Mouse (Mus musculus): ENCODE data around the gene Tssk4. TPM values are rescaled to one million over a fixed set of nuclear protein-coding genes. Genes with fewer than 3 reads are reported as not detected.
A peak's percentile ranks its signal among the peaks of the same experiment; 100 is the strongest.

Tssk4 gene
- polyA plus RNA-seq, 1 experiment from 2014 or later = 0.72 TPM

DNA sequence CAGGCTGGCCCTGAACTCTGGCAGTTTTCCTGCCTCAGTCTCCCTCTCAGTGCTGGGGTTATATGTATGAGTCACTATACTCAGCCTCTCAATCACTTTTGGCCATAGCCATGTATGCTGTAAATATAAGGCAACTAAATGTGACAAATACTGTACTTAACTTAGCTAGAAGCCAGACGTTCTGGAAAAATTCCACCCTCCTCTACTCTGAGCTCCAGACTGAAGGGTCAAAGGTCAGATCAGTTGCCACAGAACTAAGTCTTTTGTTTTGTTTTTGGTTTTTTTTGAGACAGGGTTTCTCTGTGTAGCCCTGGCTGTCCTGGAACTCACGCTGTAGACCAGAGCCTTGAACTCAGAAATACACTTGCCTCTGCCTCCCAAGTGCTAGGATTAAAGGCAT lies 34.1 kb upstream of the Tssk4 start:
- WGBS = 48% methylated on average over 2 of the region's 2 CpGs
- ATAC-seq (ENCODE audit: low FRiP score, low TSS enrichment) = no peak

DNA sequence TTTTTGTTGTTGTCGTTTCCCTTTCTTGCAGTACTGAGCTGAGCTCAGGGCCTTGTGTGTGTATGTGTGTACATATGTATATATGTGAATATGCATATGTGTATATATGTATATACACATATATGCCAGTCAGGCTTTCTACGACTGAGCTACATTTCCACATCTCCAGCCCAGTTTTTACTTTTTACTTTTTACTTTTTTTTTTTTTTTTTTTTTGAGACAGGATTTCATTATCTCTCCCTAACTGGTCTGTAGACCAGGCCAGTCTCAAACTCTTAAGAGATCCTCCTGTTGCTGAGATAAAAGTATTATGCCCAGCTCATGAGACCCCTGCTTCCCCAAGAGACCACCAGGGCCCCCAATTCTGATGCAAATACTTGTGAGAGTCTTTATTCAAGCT lies 33.1 kb upstream of the Tssk4 start:
- Histone ChIP-seq H3K4me2 (replicated peaks; ENCODE audit: low read depth, low read length) (no peak overlapping the region), H3K27me3 (ENCODE audit: control insufficient read depth, insufficient read depth, low read length) (no peaks in the 10 kb centered on the region), H3K4me3 (ENCODE audit: low read length) (no peak overlapping the region), H3K9me3 (ENCODE audit: control insufficient read depth, low read length) (no peaks in the 10 kb centered on the region), H3K27ac (ENCODE audit: low read depth, low read length) (no peak overlapping the region), H3K4me1 (ENCODE audit: control insufficient read depth, insufficient read depth, low read length) (no peaks in the 10 kb centered on the region), H3K36me3 (ENCODE audit: control insufficient read depth, insufficient read depth, low read length) (no peaks in the 10 kb centered on the region), H3K9ac (ENCODE audit: low read depth, low read length) (no peak overlapping the region)
- no peak for ATAC-seq (ENCODE audit: low FRiP score, low TSS enrichment)
- 80% methylated on average over 2 of the region's 2 CpGs for WGBS

More for the DNA sequence above, 34.1 kb upstream of the Tssk4 start:
- Histone ChIP-seq H3K4me2 (replicated peaks; ENCODE audit: low read depth, low read length) (no peak overlapping the region), H3K4me1 (ENCODE audit: control insufficient read depth, insufficient read depth, low read length) (no peaks in the 10 kb centered on the region), H3K9ac (ENCODE audit: low read depth, low read length) (no peak overlapping the region), H3K9me3 (ENCODE audit: control insufficient read depth, low read length) (no peaks in the 10 kb centered on the region), H3K4me3 (ENCODE audit: low read length) (no peak overlapping the region), H3K27me3 (ENCODE audit: control insufficient read depth, insufficient read depth, low read length) (no peaks in the 10 kb centered on the region), H3K36me3 (ENCODE audit: control insufficient read depth, insufficient read depth, low read length) (no peaks in the 10 kb centered on the region; the same call in 1 of the 2 replicates), H3K27ac (ENCODE audit: low read depth, low read length) (no peak overlapping the region)

DNA sequence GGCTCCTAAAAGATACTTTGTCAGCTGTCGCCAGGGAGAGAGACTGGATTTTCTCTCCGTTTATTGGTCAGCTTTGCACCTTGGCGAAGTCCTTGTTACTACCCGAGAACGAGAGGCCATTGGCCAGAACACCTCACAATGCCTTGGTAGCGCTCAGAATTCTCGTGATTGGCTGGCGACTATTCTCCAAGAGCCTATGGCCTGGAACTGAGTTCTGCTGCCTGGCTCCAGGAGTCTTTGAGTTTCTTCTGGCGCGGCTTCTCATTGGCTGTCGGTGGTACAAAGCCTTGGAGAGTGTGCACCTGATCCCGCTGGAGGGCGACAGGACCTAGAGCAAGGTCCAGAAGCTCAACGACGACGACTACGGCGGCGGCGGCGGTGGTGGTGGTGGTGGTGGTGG lies 32.2 kb upstream of the Tssk4 start, which contains the start of gene Rec8:
TSS of gene Rec8 (plus strand) at position 216 of the 400 bp plus-strand sequence.
- Histone ChIP-seq H3K36me3 (ENCODE audit: control insufficient read depth, insufficient read depth, low read length) (no peaks in the 10 kb centered on the region), H3K27ac (ENCODE audit: low read depth, low read length) (no peak within 1 kb of the TSS), H3K27me3 (ENCODE audit: control insufficient read depth, insufficient read depth, low read length) (no peaks in the 10 kb centered on the region), H3K9ac (ENCODE audit: low read depth, low read length) (peak within 1 kb of the TSS; percentile 44; the same call in 1 of the 2 replicates), H3K4me3 (ENCODE audit: low read length) (peak within 1 kb of the TSS; percentile 37), H3K4me1 (ENCODE audit: control insufficient read depth, insufficient read depth, low read length) (no peaks in the 10 kb centered on the region), H3K9me3 (ENCODE audit: control insufficient read depth, low read length) (no peaks in the 10 kb centered on the region), H3K4me2 (replicated peaks; ENCODE audit: low read depth, low read length) (peak within 1 kb of the TSS; percentile 48)
- ATAC-seq (ENCODE audit: low FRiP score, low TSS enrichment) = peak; percentile 88
- WGBS = 18% methylated on average over 21 of the region's 21 CpGs

DNA sequence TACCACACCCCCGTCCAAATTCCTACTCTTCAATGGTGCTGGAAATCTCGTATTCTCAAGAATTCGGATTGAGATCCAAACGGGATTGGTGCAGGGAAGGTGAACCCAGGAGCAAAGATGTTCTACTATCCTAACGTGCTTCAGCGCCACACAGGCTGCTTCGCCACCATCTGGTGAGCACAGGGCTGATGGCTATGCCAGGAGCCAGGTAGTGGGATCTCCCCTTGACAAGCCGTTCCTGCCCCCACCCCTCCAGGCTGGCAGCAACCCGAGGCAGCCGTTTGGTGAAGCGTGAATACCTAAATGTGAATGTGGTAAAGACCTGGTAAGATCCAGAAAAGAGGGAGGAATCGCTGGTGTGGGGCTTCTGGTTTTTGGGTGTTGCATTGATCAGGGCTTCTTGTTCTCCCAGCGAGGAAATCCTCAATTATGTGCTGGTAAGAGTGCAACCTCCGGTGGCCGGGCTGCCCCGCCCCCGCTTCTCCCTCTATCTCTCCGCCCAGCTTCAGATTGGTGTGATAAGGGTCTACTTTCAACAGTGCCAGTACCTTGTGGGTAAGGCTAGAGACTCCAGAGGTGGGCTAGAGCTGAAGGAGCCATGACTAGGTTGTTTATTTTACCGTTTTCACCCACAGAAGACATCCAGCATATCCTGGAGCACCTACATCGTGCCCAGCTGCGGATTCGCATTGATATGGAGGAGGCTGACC lies 31.3 kb upstream of the Tssk4 start:
- Histone ChIP-seq H3K27me3 (ENCODE audit: control insufficient read depth, insufficient read depth, low read length) (no peaks in the 10 kb centered on the region), H3K9me3 (ENCODE audit: control insufficient read depth, low read length) (no peaks in the 10 kb centered on the region), H3K36me3 (ENCODE audit: control insufficient read depth, insufficient read depth, low read length) (no peaks in the 10 kb centered on the region), H3K27ac (ENCODE audit: low read depth, low read length) (no peak overlapping the region), H3K4me1 (ENCODE audit: control insufficient read depth, insufficient read depth, low read length) (no peaks in the 10 kb centered on the region), H3K4me2 (replicated peaks; ENCODE audit: low read depth, low read length) (peak overlapping the region; percentile 48), H3K4me3 (ENCODE audit: low read length) (peak overlapping the region; percentile 37), H3K9ac (ENCODE audit: low read depth, low read length) (peak overlapping the region; percentile 44; the same call in 1 of the 2 replicates)
- WGBS = 48% methylated on average over 22 of the region's 22 CpGs
- ATAC-seq (ENCODE audit: low FRiP score, low TSS enrichment) = 0 out of 2 replicates have a peak, but pooled peaks have one; percentile 20

DNA sequence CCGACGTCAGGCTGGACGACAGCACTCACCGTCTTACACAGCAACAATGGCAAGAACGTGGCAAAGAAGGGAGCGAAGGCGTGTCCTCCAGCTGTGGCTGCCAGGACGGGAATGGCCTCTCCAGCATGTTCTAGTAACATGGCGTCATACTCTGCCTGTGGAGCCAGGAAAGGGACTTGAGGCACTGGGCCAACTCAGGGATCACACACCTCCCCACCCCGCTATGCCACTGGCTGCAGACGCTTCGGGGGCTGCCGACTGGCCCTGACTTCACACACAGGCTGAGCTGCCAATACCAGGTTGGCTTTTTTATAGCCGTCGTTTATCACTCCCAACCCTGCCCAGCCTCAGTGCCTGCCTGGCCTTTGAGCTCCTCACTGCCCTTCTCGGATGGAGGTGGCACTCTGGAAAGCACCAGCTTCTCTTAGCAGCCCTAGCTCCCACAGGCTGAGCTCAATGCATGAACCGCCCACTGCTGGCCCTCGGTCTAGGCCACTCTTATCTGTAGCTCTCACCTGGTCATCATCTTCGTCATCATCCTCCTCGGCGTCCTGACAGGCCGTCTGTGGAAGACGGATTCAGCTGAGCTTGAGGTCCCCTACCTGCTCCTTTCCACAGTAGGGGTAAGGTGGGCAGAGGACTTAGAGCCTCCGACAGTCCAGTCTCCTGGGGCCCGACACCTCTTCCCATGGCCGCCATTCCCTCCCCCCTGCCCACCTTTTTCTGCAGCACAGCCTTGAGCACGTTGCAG lies 21.7 kb upstream of the Tssk4 start:
- no peaks in the 10 kb centered on the region for H3K9me3 ChIP-seq (ENCODE audit: control insufficient read depth, low read length)
- WGBS = 77% methylated on average over 27 of the region's 27 CpGs
- H3K9ac ChIP-seq (ENCODE audit: low read depth, low read length) = no peak overlapping the region
- H3K36me3 ChIP-seq (ENCODE audit: control insufficient read depth, insufficient read depth, low read length) = peaks cover 95% of the 10 kb centered on the region
- H3K4me1 ChIP-seq (ENCODE audit: control insufficient read depth, insufficient read depth, low read length) = no peaks in the 10 kb centered on the region
- H3K4me3 ChIP-seq (ENCODE audit: low read length) = no peak overlapping the region
- no peak overlapping the region for H3K4me2 ChIP-seq (replicated peaks; ENCODE audit: low read depth, low read length)
- H3K27ac ChIP-seq (ENCODE audit: low read depth, low read length) = no peak overlapping the region
- no peaks in the 10 kb centered on the region for H3K27me3 ChIP-seq (ENCODE audit: control insufficient read depth, insufficient read depth, low read length)
- no peak for ATAC-seq (ENCODE audit: low FRiP score, low TSS enrichment)

DNA sequence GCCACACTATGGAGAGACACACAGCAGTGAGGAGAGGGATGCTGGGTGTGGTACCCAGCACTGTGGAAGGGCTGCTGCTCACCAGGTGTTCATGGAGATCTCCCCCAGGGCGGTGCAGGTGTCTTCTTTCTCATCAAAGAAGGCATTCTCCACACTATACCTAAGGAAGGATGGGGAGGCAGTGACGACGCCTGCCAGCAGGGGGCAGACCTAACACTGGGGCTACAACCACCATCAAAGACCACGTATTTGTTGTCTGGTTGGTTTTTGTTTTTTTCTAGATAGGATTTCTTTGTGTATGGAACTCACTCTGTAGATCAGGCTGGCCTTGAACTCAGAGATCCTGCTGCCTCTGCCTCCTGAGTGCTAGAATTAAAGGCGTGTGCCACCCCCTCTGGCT lies 20.7 kb upstream of the Tssk4 start:
- H3K36me3 ChIP-seq (ENCODE audit: control insufficient read depth, insufficient read depth, low read length) = peaks cover 99% of the 10 kb centered on the region
- WGBS = 66% methylated on average over 5 of the region's 5 CpGs
- no peak overlapping the region for H3K27ac ChIP-seq (ENCODE audit: low read depth, low read length)

DNA sequence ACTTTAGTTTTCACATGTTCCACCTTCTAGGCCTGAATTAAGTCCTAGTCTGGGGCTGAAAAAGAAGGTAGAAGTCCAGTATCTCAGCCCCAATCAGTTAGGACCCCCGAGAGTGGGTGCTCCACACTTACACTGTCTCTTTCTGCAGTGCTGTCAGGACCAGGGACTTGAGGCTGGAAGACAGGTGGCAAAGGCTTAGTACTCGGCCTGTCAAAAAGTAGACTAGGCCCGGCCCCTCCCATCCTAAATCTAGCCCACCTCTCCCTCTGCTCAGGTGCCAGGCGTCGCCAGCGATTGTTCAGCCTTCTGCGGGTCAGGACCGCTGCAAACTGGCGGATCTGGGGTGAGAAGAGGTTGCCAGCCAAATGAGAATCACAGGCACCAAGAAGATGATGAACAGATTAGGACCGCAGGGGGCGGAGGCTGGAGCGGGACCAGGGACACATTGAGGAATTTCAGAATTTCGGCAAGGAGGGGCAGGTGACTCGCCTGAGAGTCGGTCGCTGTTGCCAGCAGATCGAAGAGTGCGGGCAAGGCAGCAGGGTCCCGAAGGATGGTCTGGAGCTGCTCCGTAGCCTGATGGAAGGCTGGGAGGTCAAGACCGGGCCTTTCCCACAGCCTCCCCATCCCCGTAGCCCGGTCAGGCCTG lies 15.0 kb upstream of the Tssk4 start:
- H3K27ac ChIP-seq (ENCODE audit: low read depth, low read length) = peak overlapping the region; percentile 69; the same call in 1 of the 2 replicates
- no peaks in the 10 kb centered on the region for H3K9me3 ChIP-seq (ENCODE audit: control insufficient read depth, low read length)
- WGBS = 3% methylated on average over 22 of the region's 23 CpGs
- H3K27me3 ChIP-seq (ENCODE audit: control insufficient read depth, insufficient read depth, low read length) = no peaks in the 10 kb centered on the region
- peak overlapping the region; percentile 80 for H3K4me3 ChIP-seq (ENCODE audit: low read length)
- H3K4me1 ChIP-seq (ENCODE audit: control insufficient read depth, insufficient read depth, low read length) = peaks cover 12% of the 10 kb centered on the region
- peaks cover 82% of the 10 kb centered on the region for H3K36me3 ChIP-seq (ENCODE audit: control insufficient read depth, insufficient read depth, low read length)
- peak overlapping the region; percentile 75 for H3K9ac ChIP-seq (ENCODE audit: low read depth, low read length)
- H3K4me2 ChIP-seq (replicated peaks; ENCODE audit: low read depth, low read length) = peak overlapping the region; percentile 93
- ATAC-seq (ENCODE audit: low FRiP score, low TSS enrichment) = peak; percentile 74

More for the DNA sequence above, 20.7 kb upstream of the Tssk4 start:
- Histone ChIP-seq H3K9ac (ENCODE audit: low read depth, low read length) (no peak overlapping the region), H3K4me2 (replicated peaks; ENCODE audit: low read depth, low read length) (no peak overlapping the region), H3K4me1 (ENCODE audit: control insufficient read depth, insufficient read depth, low read length) (no peaks in the 10 kb centered on the region; the same call in 1 of the 2 replicates), H3K4me3 (ENCODE audit: low read length) (no peak overlapping the region), H3K27me3 (ENCODE audit: control insufficient read depth, insufficient read depth, low read length) (no peaks in the 10 kb centered on the region), H3K9me3 (ENCODE audit: control insufficient read depth, low read length) (no peaks in the 10 kb centered on the region)
- no peak for ATAC-seq (ENCODE audit: low FRiP score, low TSS enrichment)

DNA sequence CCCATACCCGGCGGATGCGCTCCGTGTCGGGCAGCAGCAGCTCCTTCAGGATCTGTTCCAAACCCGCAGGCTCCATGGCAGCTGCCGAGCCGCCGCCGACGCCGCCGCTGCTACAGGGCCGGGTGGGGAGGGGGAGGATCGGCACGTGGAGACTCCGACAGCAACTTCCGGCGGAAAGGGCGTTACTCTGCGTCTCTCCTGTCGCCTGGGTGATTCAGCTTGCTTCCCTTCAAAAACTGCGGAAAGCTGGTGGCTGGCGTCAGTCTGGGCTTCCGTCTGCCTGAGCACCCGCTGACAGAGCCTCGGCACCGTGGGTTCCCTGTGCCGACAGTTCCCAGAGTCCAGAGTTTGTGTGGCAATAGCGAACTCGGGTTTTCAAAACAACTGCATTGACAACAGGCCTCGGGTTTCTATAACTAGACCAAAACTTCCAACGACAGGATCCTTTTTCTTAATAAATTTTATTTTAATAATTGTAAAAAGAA lies 14.4 kb upstream of the Tssk4 start, which contains the start of gene Ipo4:
TSS of gene Ipo4 (minus strand) at position 435 of the 485 bp plus-strand sequence.
- WGBS = 2% methylated on average over 33 of the region's 33 CpGs
- Histone ChIP-seq H3K9me3 (ENCODE audit: control insufficient read depth, low read length) (no peaks in the 10 kb centered on the region), H3K9ac (ENCODE audit: low read depth, low read length) (peak within 1 kb of the TSS; percentile 75), H3K4me1 (ENCODE audit: control insufficient read depth, insufficient read depth, low read length) (peaks cover 12% of the 10 kb centered on the region), H3K4me2 (replicated peaks; ENCODE audit: low read depth, low read length) (peak within 1 kb of the TSS; percentile 93), H3K4me3 (ENCODE audit: low read length) (peak within 1 kb of the TSS; percentile 80), H3K27ac (ENCODE audit: low read depth, low read length) (peak within 1 kb of the TSS; percentile 69; the same call in 1 of the 2 replicates), H3K27me3 (ENCODE audit: control insufficient read depth, insufficient read depth, low read length) (no peaks in the 10 kb centered on the region), H3K36me3 (ENCODE audit: control insufficient read depth, insufficient read depth, low read length) (peaks cover 82% of the 10 kb centered on the region)
- peak; percentile 88 for ATAC-seq (ENCODE audit: low FRiP score, low TSS enrichment)

Measured in kidney, embryonic 14.5 days (tissue).